ENCODE assay signal across 11 mouse cellular contexts in genomic region chr5:28269469-28269991, GRCm38 (mm10). TPM values are rescaled to one million over a fixed set of nuclear protein-coding genes. Genes with fewer than 3 reads are reported as not detected.
DNase-seq lines count a peak whose midpoint lies in the region; ATAC-seq lines count a peak whose summit lies in the region.
"Had no signal": no experiment of that assay in that cellular context is flagged by ENCODE, and none has a peak within 500 bp of the region (broad histone marks: within the 10 kb centered on the region; RNA-seq: fewer than 3 reads in every experiment).

No protein-coding gene starts in this region.

- H3K4me2 ChIP-seq in liver, embryonic 15.5 days, result peak overlapping the region; percentile 45
- no peak overlapping the region for H3K4me2 ChIP-seq in forebrain, embryonic 11.5 days (ENCODE audit: low read depth, low read length, severe bottlenecking)

- no peak overlapping the region for H3K9ac ChIP-seq in liver, embryonic 15.5 days
- H3K9ac ChIP-seq in forebrain, embryonic 11.5 days (ENCODE audit: low read length), result no peak overlapping the region

- no peaks in the 10 kb centered on the region for H3K36me3 ChIP-seq in liver, embryonic 15.5 days (replicated peaks)
- H3K36me3 ChIP-seq in forebrain, embryonic 11.5 days (ENCODE audit: control insufficient read depth, insufficient read depth, low read length), result no peaks in the 10 kb centered on the region
- H3K36me3 ChIP-seq: heart, embryonic 10.5 days had no signal

- H3K4me1 ChIP-seq in liver, embryonic 15.5 days (replicated peaks), result peaks cover 23% of the 10 kb centered on the region
- no peaks in the 10 kb centered on the region for H3K4me1 ChIP-seq in forebrain, embryonic 11.5 days (replicated peaks; ENCODE audit: control insufficient read depth, insufficient read depth, low read length)
- H3K4me1 ChIP-seq: heart, embryonic 10.5 days had no signal

- peak; percentile 86 for ATAC-seq in liver, embryonic 15.5 days (ENCODE audit: insufficient read depth)
- peak; percentile 93 for ATAC-seq in monocyte, adult 5-6 weeks (replicated peaks; ENCODE audit: insufficient number of reproducible peaks, low FRiP score, low TSS enrichment, poor library complexity, severe bottlenecking)
- no peak for ATAC-seq in forebrain, embryonic 11.5 days (replicated peaks; ENCODE audit: low FRiP score)

- peak overlapping the region; percentile 53; the same call in 1 of the 2 replicates for H3K27ac ChIP-seq in liver, embryonic 15.5 days (replicated peaks)
- no peak overlapping the region for H3K27ac ChIP-seq in forebrain, embryonic 11.5 days (ENCODE audit: low read depth, low read length)
- H3K27ac ChIP-seq: heart, embryonic 10.5 days had no signal

- H3K27me3 ChIP-seq in liver, embryonic 15.5 days, result 0 out of 2 replicates have a peak, but pooled peaks cover 3% of the 10 kb centered on the region
- no peaks in the 10 kb centered on the region for H3K27me3 ChIP-seq in forebrain, embryonic 11.5 days (ENCODE audit: control insufficient read depth, insufficient read depth, low read length)

- no peak overlapping the region for H3K4me3 ChIP-seq in liver, embryonic 15.5 days (replicated peaks)
- H3K4me3 ChIP-seq in forebrain, embryonic 11.5 days (ENCODE audit: low read depth, low read length), result no peak overlapping the region
- H3K4me3 ChIP-seq: erythroblast, embryonic 14.5 days; heart, embryonic 10.5 days had no signal

- no peaks in the 10 kb centered on the region for H3K9me3 ChIP-seq in liver, embryonic 15.5 days (replicated peaks)
- H3K9me3 ChIP-seq in forebrain, embryonic 11.5 days (ENCODE audit: control insufficient read depth, low read length), result no peaks in the 10 kb centered on the region
- H3K9me3 ChIP-seq: heart, embryonic 10.5 days had no signal

- whole genome bisulfite sequencing in liver, embryonic 15.5 days (ENCODE audit: insufficient replicate concordance), result 8% methylated on average over 6 of the region's 6 CpGs
- 69% methylated on average over 6 of the region's 6 CpGs for WGBS in forebrain, embryonic 11.5 days

- DNase-seq in heart, adult 18-20 months, result peak; percentile 8 to 29
- no peak for DNase-seq in heart, adult 11 months
- DNase-seq in thymus, postnatal 36 days, result peak; percentile 42 to 47
- no peak for DNase-seq in forebrain, embryonic 11.5 days (ENCODE audit: low spot score)
- DNase-seq in kidney, postnatal 36 days, result no peak
- DNase-seq in cerebellum, postnatal 14 days, result no peak
- DNase-seq: adrenal gland, postnatal 36 days had no signal

RNA-seq across cellular contexts. Expression of gene Cnpy1, which starts 23.9 kb away (rescaled TPM):
- total RNA-seq in heart, adult 18-20 months (2021), result not detected
- 0.07 TPM in 1 of 2 replicates, not detected in the other for polyA plus RNA-seq in liver, embryonic 15.5 days (2015; fragmentation: Nextera tagmentation; extraction: Ambion mirVana)
- not detected in 3 replicates for total RNA-seq in monocyte, adult 5-6 weeks (2017)
- 2.4 and 2.8 TPM in 2 replicates for polyA plus RNA-seq in forebrain, embryonic 11.5 days (2014; fragmentation: Nextera tagmentation; extraction: Ambion mirVana)
- total RNA-seq: adrenal gland, postnatal 36 days had no signal
- polyA plus RNA-seq: erythroblast, embryonic 14.5 days had no signal

RNA-seq across cellular contexts. Expression of gene Rbm33, which starts 47.4 kb away (rescaled TPM):
- total RNA-seq in heart, adult 18-20 months (2021), result 10 to 100 TPM; 36.0 to 43.0 TPM
- polyA plus RNA-seq in liver, embryonic 15.5 days (2015; fragmentation: Nextera tagmentation; extraction: Ambion mirVana), result 6.4 TPM in 2 replicates
- total RNA-seq in monocyte, adult 5-6 weeks (2017), result 60.8 to 96.3 TPM (median 77.3 TPM) in 3 replicates
- polyA plus RNA-seq in forebrain, embryonic 11.5 days (2014; fragmentation: Nextera tagmentation; extraction: Ambion mirVana), result 24.9 and 26.0 TPM in 2 replicates

Comparison
In these comparisons a context has a peak if more than half of its experiments do, and no peak if none do; other contexts are left out.
1. DNase-seq: peak in heart, adult 18-20 months (2 of 2) and thymus, postnatal 36 days (2 of 2); none in heart, adult 11 months (single experiment), forebrain, embryonic 11.5 days (single experiment), kidney, postnatal 36 days (0 of 2) and cerebellum, postnatal 14 days (0 of 2).